Mouse (Mus musculus) CH12F3 (cell line): ENCODE results near the gene Isoc2b.
"Not testable (repeated sequence)": the region's sequence is repeated elsewhere in the genome, so short reads cannot be mapped to it uniquely, and the experiment has no call there.

Source experiments
- in situ Hi-C: fragments of 300-500 bp; cut with MboI; formaldehyde crosslinking; loops from 2 replicates; pipeline ENCODE4 v1.14.3; 2020; ENCODE audit warnings: low sequenced_read_pairs

Isoc2b gene

GRCm38 (mm10) chr7:4870133-4870532 is at the start of gene Isoc2b:
Isoc2b (minus strand) TSS chr7:4870258.
- in situ Hi-C loops = no loop called here

- in situ Hi-C loops = no loop called here
These were observed 49.0 kb upstream of the Isoc2b start for GRCm38 (mm10) chr7:4919096-4919495.

GRCm38 (mm10) chr7:4918681-4919080 is 48.6 kb upstream of the Isoc2b start:
- in situ Hi-C loops = no loop called here

- in situ Hi-C loops = no loop called here
These were observed 47.4 kb upstream of the Isoc2b start for GRCm38 (mm10) chr7:4917494-4917893.

- in situ Hi-C loops = no loop called here
These were observed 45.8 kb upstream of the Isoc2b start for GRCm38 (mm10) chr7:4915669-4916416.

GRCm38 (mm10) chr7:4915007-4915665 is 45.1 kb upstream of the Isoc2b start, which contains the start of gene Zfp628:
Zfp628 (plus strand) TSS chr7:4915217.
- in situ Hi-C loops = no loop called here

GRCm38 (mm10) chr7:4912248-4912647 is 42.2 kb upstream of the Isoc2b start:
- in situ Hi-C loops = no loop called here

GRCm38 (mm10) chr7:4911561-4911960 is 41.5 kb upstream of the Isoc2b start:
- in situ Hi-C loops = no loop called here

GRCm38 (mm10) chr7:4906466-4906950 is 36.5 kb upstream of the Isoc2b start, which contains the start of gene Gm36210:
Gm36210 (minus strand) TSS chr7:4906516.
- in situ Hi-C loops = no loop called here

- in situ Hi-C loops = no loop called here
These were observed 32.3 kb upstream of the Isoc2b start for GRCm38 (mm10) chr7:4902404-4902803.

- in situ Hi-C loops = no loop called here
These were observed 31.1 kb upstream of the Isoc2b start for GRCm38 (mm10) chr7:4901171-4901570.

GRCm38 (mm10) chr7:4900523-4900851 is 30.4 kb upstream of the Isoc2b start:
- in situ Hi-C loops = no loop called here

- in situ Hi-C loops = no loop called here
These were observed 29.8 kb upstream of the Isoc2b start for GRCm38 (mm10) chr7:4899649-4900522.

- in situ Hi-C loops = no loop called here
These were observed 29.0 kb upstream of the Isoc2b start for GRCm38 (mm10) chr7:4898851-4899648.

GRCm38 (mm10) chr7:4895186-4895585 is 25.1 kb upstream of the Isoc2b start:
- in situ Hi-C loops = no loop called here

- in situ Hi-C loops = no loop called here
These were observed 16.6 kb upstream of the Isoc2b start for GRCm38 (mm10) chr7:4886680-4887079.

GRCm38 (mm10) chr7:4879036-4879435 is 9.0 kb upstream of the Isoc2b start:
- in situ Hi-C loops = not testable (repeated sequence)

GRCm38 (mm10) chr7:4878186-4878585 is 8.1 kb upstream of the Isoc2b start:
- in situ Hi-C loops = no loop called here

GRCm38 (mm10) chr7:4877226-4877625 is 7.2 kb upstream of the Isoc2b start:
- in situ Hi-C loops = no loop called here

GRCm38 (mm10) chr7:4876753-4877221 is 6.7 kb upstream of the Isoc2b start, which contains the start of gene Isoc2a:
Isoc2a (plus strand) TSS chr7:4877153.
- in situ Hi-C loops = no loop called here
